ENCODE assay signal across 32 mouse cellular contexts in the genomic region with DNA sequence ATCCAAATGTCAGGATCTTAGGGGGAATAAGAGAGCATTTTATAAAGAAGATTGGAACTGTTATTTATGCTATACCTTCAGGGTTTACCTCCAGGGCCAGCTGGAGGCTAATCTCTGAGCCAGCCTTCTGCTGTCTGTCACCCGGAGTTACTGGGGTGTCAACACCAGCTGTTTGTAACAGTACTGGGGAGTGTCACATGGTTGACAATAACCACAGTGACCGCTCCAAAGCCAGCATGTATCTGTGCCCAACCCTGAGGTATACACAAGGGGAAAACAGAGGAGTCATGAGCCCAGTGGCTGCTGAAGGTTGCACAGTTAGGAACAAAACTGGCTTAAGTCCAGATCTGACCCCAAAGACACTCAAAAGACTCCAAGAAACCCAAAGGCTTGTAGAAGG.
DNase-seq lines count a peak whose midpoint lies in the region; ATAC-seq lines count a peak whose summit lies in the region.
"Had no signal": no experiment of that assay in that cellular context is flagged by ENCODE, and none has a peak within 500 bp of the region (broad histone marks: within the 10 kb centered on the region; RNA-seq: fewer than 3 reads in every experiment).

No protein-coding gene starts in this region.

- no peaks in the 10 kb centered on the region for H3K36me3 ChIP-seq in forebrain, embryonic 13.5 days (ENCODE audit: poor library complexity, severe bottlenecking)
- H3K36me3 ChIP-seq in forebrain, embryonic 10.5 days (replicated peaks) = no peaks in the 10 kb centered on the region
- no peaks in the 10 kb centered on the region for H3K36me3 ChIP-seq in forebrain, embryonic 16.5 days (ENCODE audit: control insufficient read depth, insufficient read depth)
- H3K36me3 ChIP-seq in forebrain, embryonic 11.5 days (ENCODE audit: control insufficient read depth, insufficient read depth, low read length) = no peaks in the 10 kb centered on the region
- H3K36me3 ChIP-seq: embryonic facial prominence, embryonic 10.5 days; embryonic facial prominence, embryonic 13.5 days; G1E; heart, embryonic 10.5 days; hindbrain, embryonic 10.5 days; hindbrain, embryonic 13.5 days; intestine, embryonic 15.5 days had no signal

- H3K9ac ChIP-seq in forebrain, embryonic 13.5 days = no peak overlapping the region
- H3K9ac ChIP-seq in forebrain, embryonic 16.5 days (replicated peaks; ENCODE audit: low read depth, low read length) = no peak overlapping the region
- H3K9ac ChIP-seq in forebrain, embryonic 11.5 days (ENCODE audit: low read length) = no peak overlapping the region
- H3K9ac ChIP-seq: embryonic facial prominence, embryonic 13.5 days; hindbrain, embryonic 13.5 days; intestine, embryonic 15.5 days had no signal

- intact Hi-C loops in left cerebral cortex, postnatal 25 days (cut with DNase I) = loop anchor here (5.0 kb wide), 2 partner anchors 58 to 232 kb away; a partner anchor contains a TSS

- no peak overlapping the region for H3K4me3 ChIP-seq in forebrain, embryonic 13.5 days
- H3K4me3 ChIP-seq in forebrain, embryonic 10.5 days = no peak overlapping the region
- H3K4me3 ChIP-seq in forebrain, embryonic 16.5 days (replicated peaks; ENCODE audit: low read length) = no peak overlapping the region
- no peak overlapping the region for H3K4me3 ChIP-seq in forebrain, embryonic 11.5 days (ENCODE audit: low read depth, low read length)
- H3K4me3 ChIP-seq: embryonic facial prominence, embryonic 10.5 days; embryonic facial prominence, embryonic 13.5 days; erythroblast, embryonic 14.5 days; gastrocnemius, adult 2 months; heart, embryonic 10.5 days; hindbrain, embryonic 10.5 days; hindbrain, embryonic 13.5 days; intestine, embryonic 15.5 days had no signal

- no peak overlapping the region; the same call in 1 of the 2 replicates for H3K27ac ChIP-seq in forebrain, embryonic 13.5 days
- no peak overlapping the region for H3K27ac ChIP-seq in forebrain, embryonic 10.5 days
- peak overlapping the region; percentile 51 for H3K27ac ChIP-seq in forebrain, embryonic 16.5 days (ENCODE audit: low read length)
- no peak overlapping the region for H3K27ac ChIP-seq in forebrain, embryonic 11.5 days (ENCODE audit: low read depth, low read length)
- H3K27ac ChIP-seq: embryonic facial prominence, embryonic 10.5 days; embryonic facial prominence, embryonic 13.5 days; gastrocnemius, adult 2 months; heart, embryonic 10.5 days; hindbrain, embryonic 10.5 days; hindbrain, embryonic 13.5 days; intestine, embryonic 15.5 days had no signal

- H3K4me1 ChIP-seq in forebrain, embryonic 13.5 days = peaks cover 17% of the 10 kb centered on the region
- peaks cover 15% of the 10 kb centered on the region for H3K4me1 ChIP-seq in forebrain, embryonic 10.5 days
- peaks cover 47% of the 10 kb centered on the region for H3K4me1 ChIP-seq in forebrain, embryonic 16.5 days (replicated peaks; ENCODE audit: control insufficient read depth, insufficient read depth, low read length)
- no peaks in the 10 kb centered on the region for H3K4me1 ChIP-seq in forebrain, embryonic 11.5 days (replicated peaks; ENCODE audit: control insufficient read depth, insufficient read depth, low read length)

- 71% methylated on average over 2 of the region's 2 CpGs for WGBS in forebrain, embryonic 13.5 days
- 91% methylated on average over 2 of the region's 2 CpGs for WGBS in forebrain, embryonic 10.5 days
- 50% methylated on average over 2 of the region's 2 CpGs for WGBS in forebrain, embryonic 16.5 days
- 87% methylated on average over 2 of the region's 2 CpGs for WGBS in forebrain, embryonic 11.5 days

- no peaks in the 10 kb centered on the region for H3K9me3 ChIP-seq in forebrain, embryonic 13.5 days (replicated peaks)
- no peaks in the 10 kb centered on the region for H3K9me3 ChIP-seq in forebrain, embryonic 10.5 days
- no peaks in the 10 kb centered on the region for H3K9me3 ChIP-seq in forebrain, embryonic 16.5 days (ENCODE audit: control insufficient read depth, low read length)
- no peaks in the 10 kb centered on the region for H3K9me3 ChIP-seq in forebrain, embryonic 11.5 days (ENCODE audit: control insufficient read depth, low read length)
- H3K9me3 ChIP-seq: embryonic facial prominence, embryonic 10.5 days; embryonic facial prominence, embryonic 13.5 days; heart, embryonic 10.5 days; hindbrain, embryonic 10.5 days; hindbrain, embryonic 13.5 days; intestine, embryonic 15.5 days had no signal

- no peak for DNase-seq in forebrain, embryonic 10.5 days (ENCODE audit: extremely low spot score, low spot score)
- no peak for DNase-seq in forebrain, embryonic 11.5 days (ENCODE audit: low spot score)
- DNase-seq in retina, postnatal 1 day = peak; percentile 29
- DNase-seq in retina, embryonic 14.5 days (ENCODE audit: low spot score) = no peak
- DNase-seq in left cerebral cortex, postnatal 25 days (ENCODE audit: low spot score in 2 of 2) = no peak
- DNase-seq: adrenal gland, postnatal 10 days; adrenal gland, postnatal 36 days; B cell, adult 2 months; cerebellum, adult 11 months; cerebellum, adult 2 months; cerebellum, adult 9-11 months; cerebellum, postnatal 36 days; embryo, embryonic 11 days; gastrocnemius, adult 2 months; gastrocnemius, postnatal 14 days; heart, adult 18-20 months; heart, postnatal 10 days; heart, postnatal 36 days; kidney, adult 11 months had no signal

- H3K27me3 ChIP-seq in forebrain, embryonic 13.5 days = no peaks in the 10 kb centered on the region
- H3K27me3 ChIP-seq in forebrain, embryonic 10.5 days (ENCODE audit: poor library complexity, severe bottlenecking) = peaks cover 25% of the 10 kb centered on the region
- H3K27me3 ChIP-seq in forebrain, embryonic 16.5 days (replicated peaks; ENCODE audit: control insufficient read depth, insufficient read depth, low read length) = no peaks in the 10 kb centered on the region
- no peaks in the 10 kb centered on the region for H3K27me3 ChIP-seq in forebrain, embryonic 11.5 days (ENCODE audit: control insufficient read depth, insufficient read depth, low read length)
- H3K27me3 ChIP-seq: CH12.LX; intestine, embryonic 15.5 days had no signal

- ATAC-seq in forebrain, embryonic 13.5 days = peak; percentile 31; the same call in 1 of the 2 replicates
- ATAC-seq in forebrain, embryonic 16.5 days = peak; percentile 46
- no peak for ATAC-seq in forebrain, embryonic 11.5 days (replicated peaks; ENCODE audit: low FRiP score)
- ATAC-seq: hindbrain, embryonic 16.5 days; intestine, embryonic 15.5 days; Patski had no signal

- H3K4me2 ChIP-seq in forebrain, embryonic 13.5 days = no peak overlapping the region
- no peak overlapping the region for H3K4me2 ChIP-seq in forebrain, embryonic 16.5 days (ENCODE audit: low read length)
- no peak overlapping the region for H3K4me2 ChIP-seq in forebrain, embryonic 11.5 days (ENCODE audit: low read depth, low read length, severe bottlenecking)
- H3K4me2 ChIP-seq: embryonic facial prominence, embryonic 13.5 days; hindbrain, embryonic 13.5 days; intestine, embryonic 15.5 days had no signal
